Mouse (Mus musculus): ENCODE measurements around the gene Fggy. TPM values are rescaled to one million over a fixed set of nuclear protein-coding genes. Genes with fewer than 3 reads are reported as not detected.

The Fggy gene
- 1 to 10 TPM; 5.4 to 6.3 TPM for polyA plus RNA-seq (2017; shearing (Covaris generic))

DNA sequence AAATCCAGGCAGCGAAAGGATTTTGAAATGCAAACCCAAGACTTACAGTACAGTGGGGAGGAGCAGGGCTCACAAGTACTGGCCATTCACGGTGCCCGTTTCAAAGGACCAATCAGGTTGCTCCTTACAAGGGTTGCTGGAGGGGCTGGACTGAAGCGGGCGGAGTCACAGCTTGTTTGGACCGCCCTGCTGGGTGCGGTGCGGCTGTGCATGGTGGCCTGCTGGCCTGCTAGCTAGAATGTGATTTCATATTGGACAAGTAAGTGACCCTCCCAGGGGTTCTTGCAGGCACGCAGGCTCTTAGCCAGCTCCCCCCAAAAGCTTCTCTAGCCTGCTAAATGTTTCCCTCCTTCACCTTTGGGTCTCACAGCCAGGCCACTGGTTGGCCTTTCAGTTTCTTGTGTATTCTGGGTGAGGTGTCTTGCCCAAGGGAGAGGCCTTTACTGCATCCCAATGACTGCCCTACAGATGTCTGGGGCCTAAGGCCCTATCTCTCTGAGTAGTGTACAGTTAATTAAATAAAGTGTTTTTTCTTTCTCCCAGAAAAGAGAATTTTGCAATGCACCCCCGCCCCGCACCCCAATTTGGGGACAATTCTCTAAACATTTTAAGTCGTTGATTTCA, at the start of gene Fggy:
Gene Fggy, plus strand, starts transcription at position 175 of the 624 bp plus-strand sequence.
- ATAC-seq = peak; percentile 100

DNA sequence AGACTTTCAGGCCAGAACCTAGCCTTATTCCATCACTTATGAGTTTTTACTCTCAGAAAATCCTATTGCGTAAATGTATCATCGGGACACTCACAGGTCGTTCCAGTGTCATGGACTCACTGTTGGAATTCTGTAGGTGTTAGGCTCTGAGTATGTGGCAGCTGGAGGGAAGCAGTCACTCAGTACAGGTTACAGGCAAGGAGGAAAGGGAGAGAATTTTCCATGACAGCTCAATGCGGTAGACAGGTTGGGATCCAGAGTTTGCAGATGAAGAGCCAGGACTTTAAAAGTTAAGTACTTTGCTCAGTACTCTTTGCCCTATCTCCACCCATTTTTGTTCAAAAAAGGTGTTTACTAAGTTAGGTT, 49.4 kb upstream of the Fggy start:
- no peak for ATAC-seq

DNA sequence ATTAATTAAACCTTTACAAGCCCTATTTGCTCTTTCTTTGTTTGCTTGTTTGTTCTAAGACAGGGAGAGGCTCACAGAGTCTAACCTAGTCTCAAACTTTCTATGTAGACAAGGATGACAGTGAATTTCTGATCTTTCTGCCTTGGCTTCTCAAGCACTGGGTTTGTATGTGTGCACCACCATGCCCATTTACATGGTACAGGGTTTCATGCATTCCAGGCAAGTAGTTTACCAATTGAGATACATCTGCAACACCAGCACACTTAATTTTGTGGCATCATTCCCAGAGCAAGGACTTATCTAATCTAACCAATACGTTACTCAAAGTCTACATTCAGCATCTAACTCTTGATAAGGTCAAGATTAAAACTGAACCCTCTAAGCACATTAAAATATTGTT, 38.9 kb upstream of the Fggy start:
- no peak for ATAC-seq

DNA sequence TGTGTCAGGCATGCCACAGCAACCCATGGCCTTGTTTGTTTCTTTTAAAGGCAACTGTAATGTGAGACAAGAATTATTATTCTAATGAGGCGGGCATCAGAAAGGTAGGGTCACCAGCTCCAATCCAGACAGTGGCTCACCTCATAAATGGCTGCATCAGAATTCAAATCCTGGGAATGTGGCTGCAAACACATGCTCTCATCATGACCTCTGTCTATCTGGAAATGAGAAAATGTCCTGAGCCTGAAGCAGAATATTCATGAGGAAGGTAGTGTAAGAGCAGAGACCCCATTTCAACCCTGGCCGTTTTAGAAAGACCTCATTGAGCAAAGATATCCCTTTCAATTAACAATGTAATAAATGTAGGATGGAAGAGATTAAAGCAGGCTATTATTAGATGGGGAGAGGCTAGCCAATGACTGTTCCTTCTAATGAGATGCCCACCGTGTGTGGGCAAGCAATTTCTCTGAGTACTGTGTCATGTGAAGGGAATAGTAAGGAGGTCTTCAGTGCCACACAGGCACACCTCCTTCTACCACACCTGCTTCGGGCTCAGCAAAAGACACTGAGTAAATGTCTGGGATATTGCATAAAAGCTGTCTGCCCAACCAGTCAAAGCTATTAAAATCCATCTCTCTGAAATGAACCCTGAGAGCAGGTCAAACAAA, 37.2 kb upstream of the Fggy start:
- ATAC-seq = no peak

- no peak for ATAC-seq
Observed at GRCm38 (mm10) chr4:95520643-95521032, 36.7 kb upstream of the Fggy start.

GRCm38 (mm10) chr4:95526588-95526987, 30.7 kb upstream of the Fggy start:
- ATAC-seq = no peak

- ATAC-seq = no peak
Observed at GRCm38 (mm10) chr4:95530757-95531156, 26.6 kb upstream of the Fggy start.

DNA sequence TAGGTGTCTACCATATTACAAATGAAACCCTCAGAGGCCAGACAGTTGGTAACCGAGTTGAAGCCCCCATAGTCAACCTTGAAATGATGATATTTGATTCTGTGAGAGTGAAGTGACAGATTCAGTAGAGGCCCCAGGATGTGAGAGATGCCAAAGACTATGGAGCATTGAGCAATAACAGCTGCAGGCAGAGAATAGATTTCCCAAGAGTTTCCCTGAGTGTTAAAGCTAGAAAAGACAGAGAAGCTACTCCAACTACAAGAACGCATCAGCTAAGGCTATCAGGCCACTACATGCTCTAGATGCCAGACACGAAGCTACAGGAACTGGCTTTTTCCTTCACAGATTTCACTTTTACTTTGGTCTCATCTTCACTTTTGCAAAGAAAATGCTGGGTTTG, 23.4 kb upstream of the Fggy start:
- no peak for ATAC-seq

- ATAC-seq = no peak
Observed at GRCm38 (mm10) chr4:95541382-95542038, 15.8 kb upstream of the Fggy start.

GRCm38 (mm10) chr4:95542039-95542790, 15.1 kb upstream of the Fggy start:
- no peak for ATAC-seq

- no peak for ATAC-seq
Observed at GRCm38 (mm10) chr4:95543529-95543928, 13.8 kb upstream of the Fggy start.

DNA sequence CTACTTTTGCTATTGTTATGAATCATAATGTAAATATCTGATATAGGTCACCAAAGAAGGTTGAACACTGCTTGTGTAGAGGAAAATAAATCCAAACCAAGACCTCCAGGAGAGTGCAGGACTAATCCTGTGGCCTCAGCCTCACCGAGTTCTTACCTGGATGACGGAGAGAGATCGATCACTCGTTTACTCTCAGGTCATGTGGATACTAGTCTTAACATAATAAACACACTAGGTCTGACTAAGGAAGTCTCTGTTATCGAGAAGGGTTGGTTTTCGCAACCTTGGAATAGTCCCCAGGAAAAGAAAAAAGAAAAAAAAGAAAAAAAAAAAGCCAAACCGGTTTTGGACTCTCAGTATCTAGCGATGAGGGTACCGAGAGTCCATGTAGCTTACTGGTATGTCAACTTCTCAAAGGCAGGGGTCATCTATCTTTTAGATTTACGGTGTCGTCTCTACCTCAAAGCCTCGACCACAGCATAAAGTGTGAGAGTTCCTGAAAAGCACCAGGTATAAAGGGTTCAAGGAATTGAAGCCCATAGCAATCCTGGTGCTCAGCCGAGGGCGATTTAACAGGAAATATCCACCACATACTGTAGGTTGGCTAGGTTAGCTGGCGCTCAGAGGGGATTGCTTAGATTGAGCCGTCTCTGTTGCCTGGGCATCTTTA, 509 bp upstream of the Fggy start:
- peak; percentile 31 for ATAC-seq

DNA sequence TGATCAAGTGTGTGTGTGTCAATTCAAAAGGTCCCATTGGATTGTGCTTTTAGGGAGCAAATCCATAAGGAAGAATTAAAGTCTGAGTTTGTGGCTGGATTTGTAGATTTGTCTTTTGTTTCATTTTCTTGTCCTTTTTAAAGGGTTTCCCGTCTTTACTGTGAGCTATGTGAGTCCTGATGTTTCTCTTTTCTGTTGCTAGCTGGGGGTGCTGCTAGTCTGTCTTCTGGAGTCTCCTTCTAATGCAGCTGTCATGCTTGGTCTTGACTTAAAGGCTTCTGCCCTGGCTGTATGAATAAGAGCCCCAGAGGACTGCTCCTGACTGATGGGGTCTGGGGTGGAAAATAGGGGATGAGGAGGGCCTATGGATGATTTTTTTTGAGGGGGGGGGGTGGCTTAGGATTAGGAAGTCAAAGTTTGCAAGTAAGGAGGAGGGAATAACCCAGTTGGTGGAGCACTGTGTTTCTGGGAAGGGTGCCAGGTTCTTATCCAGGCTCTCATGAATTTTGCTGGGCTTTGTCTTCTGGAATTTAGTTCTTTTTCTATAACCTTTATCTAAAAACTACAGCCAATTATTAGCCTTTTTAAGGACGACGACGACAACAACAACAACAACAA, 1.1 kb downstream of the Fggy start:
- ATAC-seq = no peak

GRCm38 (mm10) chr4:95571621-95572020, 14.3 kb downstream of the Fggy start:
- ATAC-seq = no peak

GRCm38 (mm10) chr4:95573704-95574103, 16.4 kb downstream of the Fggy start:
- ATAC-seq = no peak

DNA sequence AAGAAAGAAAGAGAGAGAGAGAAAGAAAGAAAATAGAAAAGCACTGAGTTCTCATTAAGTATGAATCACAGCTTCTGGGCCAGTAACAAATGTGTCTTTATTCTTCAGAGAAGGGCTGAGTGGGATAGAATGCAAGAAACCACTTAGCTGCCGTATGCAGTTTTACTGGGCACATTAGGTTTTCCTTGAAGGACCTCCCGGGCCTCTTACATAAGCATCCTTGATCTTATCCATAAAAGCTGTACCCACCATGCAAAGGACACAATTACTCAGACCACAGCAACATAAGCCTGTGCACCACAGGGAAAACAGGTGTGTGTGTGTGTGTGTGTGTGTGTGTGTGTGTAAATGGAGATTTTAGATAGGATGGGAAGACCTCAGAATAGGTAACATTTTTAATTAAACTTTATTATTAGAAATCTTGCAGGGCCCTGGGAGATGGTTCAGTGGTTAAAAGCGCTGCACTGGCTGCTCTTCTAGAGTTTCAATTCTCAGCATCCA, 18.2 kb downstream of the Fggy start:
- ATAC-seq = no peak

- no peak for ATAC-seq
Observed at GRCm38 (mm10) chr4:95579183-95579582, 21.9 kb downstream of the Fggy start.

DNA sequence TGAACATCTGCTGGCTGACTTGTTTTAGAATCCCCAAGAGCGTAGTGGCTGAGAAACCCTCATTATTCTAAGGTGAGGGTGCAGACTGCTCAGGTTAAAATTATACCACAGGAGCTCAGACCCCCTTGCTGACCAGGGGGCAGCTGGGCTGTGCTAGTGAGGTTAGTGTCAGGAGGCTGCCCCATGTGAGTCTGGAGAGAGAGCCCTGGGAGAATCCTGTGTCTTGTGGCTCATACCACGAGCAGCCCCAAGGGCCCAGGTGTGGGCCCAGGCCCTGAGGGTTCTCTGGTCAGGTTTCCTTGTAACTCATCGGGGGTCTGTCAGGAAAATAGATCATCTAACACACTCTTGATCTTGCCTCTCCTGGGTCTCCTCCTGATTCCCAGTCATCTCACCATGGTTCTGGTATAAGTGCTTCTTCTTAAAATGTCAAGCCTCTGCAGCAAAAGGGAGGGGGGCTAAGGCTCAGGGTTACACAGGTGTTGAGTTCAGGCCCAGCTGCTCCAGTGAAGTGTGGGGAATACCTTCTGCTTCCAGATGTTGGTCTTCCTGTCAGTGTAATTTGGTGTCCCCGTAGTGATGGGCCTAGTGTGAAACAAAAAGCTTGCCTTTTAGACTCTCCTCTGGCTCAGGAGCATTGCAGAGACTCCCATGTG, 26.9 kb downstream of the Fggy start:
- no peak for ATAC-seq

- ATAC-seq = no peak
Observed at GRCm38 (mm10) chr4:95586274-95587001, 29.1 kb downstream of the Fggy start.

DNA sequence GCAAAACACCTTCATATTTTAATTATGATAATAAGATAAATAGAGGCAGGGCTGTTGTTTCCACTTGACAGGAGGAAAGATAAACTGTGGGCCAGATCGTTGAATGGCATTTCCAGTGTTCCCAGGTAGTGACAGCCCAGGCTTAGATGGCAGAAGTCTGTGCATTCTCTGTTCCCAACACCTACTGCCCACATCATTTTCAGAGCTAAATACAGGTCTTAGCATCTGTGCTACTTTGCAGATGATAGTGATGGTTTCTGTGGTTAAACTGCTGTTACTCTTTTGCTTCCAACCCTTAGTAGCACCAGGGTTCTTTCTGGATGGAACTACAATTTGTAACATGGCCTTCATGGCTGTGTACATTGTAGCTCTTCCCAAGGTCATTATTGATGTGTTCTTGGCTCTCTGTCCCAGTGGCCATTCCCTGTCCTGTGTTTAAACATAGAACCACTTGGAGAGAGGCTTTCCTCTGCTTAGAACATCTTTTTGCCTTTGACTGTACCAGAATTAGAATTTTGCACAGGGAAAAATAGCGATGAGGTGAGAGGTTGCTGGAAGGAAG, 31.5 kb downstream of the Fggy start:
- no peak for ATAC-seq

DNA sequence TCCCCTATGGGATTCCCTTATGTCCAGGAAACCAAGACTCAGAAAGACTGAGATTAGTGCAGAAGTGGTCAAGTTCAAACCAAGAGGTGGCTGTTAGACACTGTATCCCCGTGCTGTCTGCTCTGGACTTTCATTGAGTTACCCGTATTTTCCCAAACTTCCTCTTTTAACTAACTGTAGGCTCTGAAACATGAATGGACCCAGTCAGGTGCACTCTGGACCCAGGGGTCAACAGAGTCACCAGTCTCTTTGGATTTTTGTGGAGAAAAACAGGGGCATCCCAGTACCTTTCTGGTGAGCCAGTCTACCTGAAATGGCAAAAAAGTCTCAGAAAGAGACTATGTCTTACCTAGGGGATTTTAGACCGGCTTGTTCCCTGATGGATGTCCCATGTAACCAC, 33.6 kb downstream of the Fggy start:
- no peak for ATAC-seq

Data from CD4-positive, CD25-positive, alpha-beta regulatory T cell, adult 4 months (primary cell).